Mouse (Mus musculus) gastrocnemius, postnatal 14 days (tissue): ENCODE data around the gene Shc1. TPM values are rescaled to one million over a fixed set of nuclear protein-coding genes. Genes with fewer than 3 reads are reported as not detected.
A peak's percentile ranks its signal among the peaks of the same experiment; 100 is the strongest.
"Not testable (repeated sequence)": the region's sequence is repeated elsewhere in the genome, so short reads cannot be mapped to it uniquely, and the experiment has no call there.

Source experiments
- DNase-seq: peaks from one replicate; pipeline ENCODE4 v3.0.0; 2021; ENCODE audit warnings: mixed read lengths
- intact Hi-C: fragments of 180-260 bp; cut with DNase I; formaldehyde crosslinking; loops from one replicate; pipeline ENCODE4 v1.15.1; 2025; ENCODE audit warnings: low total_unique reads
- total RNA-seq, 2 experiments: library from RNA; stranded (reverse); gene quantifications; 2 replicates each; pipeline ENCODE4 v1.2.3; 2021

Gene Shc1
- total RNA-seq, 2 experiments from 2014 or later, result 35.9 to 38.8 TPM

DNA sequence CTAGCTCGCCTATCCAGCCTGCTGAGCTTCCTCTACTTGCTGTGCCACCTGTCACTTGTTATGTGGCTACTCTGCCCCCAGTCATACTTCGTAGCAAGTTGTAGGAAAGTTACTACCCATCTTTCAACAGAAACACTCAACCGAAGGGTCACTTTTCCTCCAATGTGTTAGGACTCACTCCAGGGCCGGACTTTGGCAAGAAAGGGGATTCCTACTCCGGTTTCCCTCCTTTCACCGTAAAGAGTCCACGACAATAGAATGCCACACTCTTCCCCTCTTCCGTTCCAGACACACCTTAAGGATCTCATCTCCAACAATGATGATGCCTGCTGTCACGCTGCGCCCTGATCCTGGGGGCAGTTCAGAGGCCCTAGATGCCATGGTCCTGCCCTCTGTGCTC, 7.4 kb upstream of the Shc1 start:
- DNase-seq, result no peak
- intact Hi-C loops, result no loop called here

- DNase-seq, result peak; percentile 92
- intact Hi-C loops, result no loop called here
Measured at GRCm38 (mm10) chr3:89411490-89412393, 6.5 kb upstream of the Shc1 start, which contains the start of gene Flad1. Gene Flad1 (minus strand): TSS chr3:89411870.

- intact Hi-C loops, result no loop called here
- no peak for DNase-seq
Measured at GRCm38 (mm10) chr3:89416158-89416557, 2.1 kb upstream of the Shc1 start.

- no peak for DNase-seq
- intact Hi-C loops, result no loop called here
Measured at GRCm38 (mm10) chr3:89417131-89417530, 1.1 kb upstream of the Shc1 start.

GRCm38 (mm10) chr3:89417840-89418169, 438 bp upstream of the Shc1 start:
- intact Hi-C loops, result no loop called here
- DNase-seq, result no peak

- DNase-seq, result peak; percentile 88
- intact Hi-C loops, result no loop called here
Measured at GRCm38 (mm10) chr3:89418861-89419250, 613 bp downstream of the Shc1 start.

DNA sequence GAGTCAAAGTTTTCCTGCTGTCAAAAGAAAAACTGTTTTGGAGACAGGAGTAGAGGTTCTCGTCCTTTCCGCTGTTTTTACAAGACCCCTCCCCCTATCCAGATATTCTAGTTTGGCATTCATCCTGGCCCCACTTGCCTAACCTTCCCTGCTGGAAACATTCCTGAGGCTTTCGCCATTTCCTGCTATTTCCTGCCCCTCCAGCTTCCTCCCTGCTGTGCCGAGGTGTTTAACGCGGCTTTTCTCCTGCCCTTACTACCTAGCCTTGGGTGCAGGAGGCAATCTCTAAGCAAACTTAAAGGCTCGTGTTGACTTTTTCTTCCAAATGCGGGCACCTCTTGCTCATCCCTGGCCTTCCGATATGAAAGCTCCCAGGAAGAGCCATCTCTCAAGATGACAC, 1.3 kb downstream of the Shc1 start:
- peak; percentile 47 for DNase-seq
- intact Hi-C loops, result no loop called here

DNA sequence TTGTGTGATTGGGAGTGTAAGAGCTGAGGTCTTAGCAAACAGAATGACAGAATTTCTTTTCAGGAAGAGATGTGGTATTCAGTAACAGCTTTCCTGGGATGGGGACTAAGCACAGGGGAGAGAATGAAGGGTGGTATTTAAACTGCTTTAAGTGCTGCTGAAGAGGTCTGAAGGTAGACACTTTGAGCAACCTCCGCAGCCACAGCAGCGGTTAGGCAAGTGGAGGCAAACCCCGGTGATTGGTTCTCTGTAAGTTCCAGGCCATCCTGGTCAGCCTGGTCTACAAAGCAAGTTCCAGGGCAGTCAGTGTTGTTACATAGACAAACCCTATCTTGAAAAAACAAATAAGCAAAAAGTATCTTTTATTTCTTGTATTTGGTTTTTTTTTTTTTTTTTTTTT, 1.7 kb downstream of the Shc1 start:
- intact Hi-C loops, result no loop called here
- no peak for DNase-seq

GRCm38 (mm10) chr3:89420421-89420820, 2.2 kb downstream of the Shc1 start:
- DNase-seq, result no peak

GRCm38 (mm10) chr3:89421002-89421774, 2.9 kb downstream of the Shc1 start:
- intact Hi-C loops, result no loop called here
- peak; percentile 89 for DNase-seq

More at GRCm38 (mm10) chr3:89420421-89420820, 2.2 kb downstream of the Shc1 start:
- intact Hi-C loops, result no loop called here

DNA sequence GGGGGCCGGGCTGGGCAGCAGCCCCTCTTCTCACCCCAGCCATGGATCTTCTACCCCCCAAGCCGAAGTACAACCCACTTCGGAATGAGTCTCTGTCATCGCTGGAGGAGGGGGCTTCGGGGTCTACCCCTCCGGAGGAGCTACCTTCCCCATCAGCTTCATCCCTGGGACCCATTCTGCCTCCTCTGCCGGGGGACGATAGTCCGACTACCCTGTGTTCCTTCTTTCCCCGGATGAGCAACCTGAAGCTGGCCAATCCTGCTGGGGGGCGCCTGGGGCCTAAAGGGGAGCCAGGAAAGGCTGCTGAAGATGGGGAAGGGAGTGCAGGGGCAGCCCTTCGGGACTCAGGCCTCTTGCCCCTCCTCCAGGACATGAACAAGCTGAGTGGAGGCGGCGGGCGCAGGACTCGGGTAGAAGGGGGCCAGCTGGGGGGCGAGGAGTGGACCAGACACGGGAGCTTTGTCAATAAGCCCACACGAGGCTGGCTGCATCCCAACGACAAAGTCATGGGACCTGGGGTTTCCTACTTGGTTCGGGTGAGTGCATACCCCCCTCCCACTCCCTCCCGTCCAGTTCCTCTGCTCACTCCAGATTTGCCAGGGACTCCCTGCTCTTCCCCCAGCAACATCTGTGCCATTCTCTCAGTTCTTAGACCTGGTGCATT, 3.7 kb downstream of the Shc1 start:
- peak; percentile 40 for DNase-seq
- intact Hi-C loops, result no loop called here

- intact Hi-C loops, result no loop called here
- no peak for DNase-seq
Measured at GRCm38 (mm10) chr3:89422556-89423205, 4.4 kb downstream of the Shc1 start.

GRCm38 (mm10) chr3:89424416-89425140, 6.3 kb downstream of the Shc1 start:
- no peak for DNase-seq
- intact Hi-C loops, result no loop called here

DNA sequence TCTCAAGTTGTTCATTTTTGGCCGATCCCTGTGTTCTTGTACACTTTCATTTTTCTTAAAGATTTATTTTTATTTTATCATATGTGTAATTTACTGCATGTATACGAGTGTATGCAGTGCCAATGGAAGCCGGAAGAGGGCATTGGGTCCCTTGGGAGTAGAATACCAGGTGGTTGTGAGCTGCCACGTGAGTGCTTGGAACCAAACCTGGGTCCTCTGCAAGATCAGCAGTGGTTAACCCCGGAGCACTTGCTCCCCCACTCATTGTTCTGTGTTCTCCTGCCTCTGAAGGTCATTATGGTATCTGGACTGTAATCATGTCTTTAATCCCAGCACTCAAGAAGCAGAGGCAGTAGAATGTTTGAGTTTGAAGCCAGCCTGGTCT, 6.9 kb downstream of the Shc1 start:
- intact Hi-C loops, result no loop called here
- no peak for DNase-seq

DNA sequence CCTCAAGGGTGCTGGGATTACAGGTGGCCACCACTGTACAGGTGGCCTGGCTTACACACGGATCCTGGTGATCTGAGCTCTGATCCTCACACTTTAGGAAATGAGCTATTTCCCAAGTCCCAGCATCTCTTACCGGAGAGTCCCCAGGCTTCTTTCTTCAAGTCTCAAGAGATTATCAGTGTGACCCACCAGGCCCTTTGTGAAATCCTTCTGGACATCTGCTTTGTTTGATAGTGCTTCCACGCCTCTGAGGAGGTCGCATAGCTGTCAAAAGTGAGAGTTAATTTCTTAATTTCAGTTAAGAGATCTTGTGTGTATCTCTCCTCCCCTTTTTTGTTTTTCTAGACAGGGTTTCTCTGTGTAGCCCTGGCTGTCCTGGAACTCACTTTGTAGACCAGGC, 7.6 kb downstream of the Shc1 start:
- intact Hi-C loops, result no loop called here

GRCm38 (mm10) chr3:89429021-89429420, 10.8 kb downstream of the Shc1 start:
- intact Hi-C loops, result not testable (repeated sequence)

More for the DNA sequence above, 7.6 kb downstream of the Shc1 start:
- no peak for DNase-seq

GRCm38 (mm10) chr3:89430171-89431159, 12.2 kb downstream of the Shc1 start, which contains the start of gene Pygo2:
Gene Pygo2 (plus strand): TSS chr3:89430214.
- intact Hi-C loops, result no loop called here
- peak; percentile 97 for DNase-seq

More at GRCm38 (mm10) chr3:89429021-89429420, 10.8 kb downstream of the Shc1 start:
- not testable (repeated sequence) for DNase-seq

DNA sequence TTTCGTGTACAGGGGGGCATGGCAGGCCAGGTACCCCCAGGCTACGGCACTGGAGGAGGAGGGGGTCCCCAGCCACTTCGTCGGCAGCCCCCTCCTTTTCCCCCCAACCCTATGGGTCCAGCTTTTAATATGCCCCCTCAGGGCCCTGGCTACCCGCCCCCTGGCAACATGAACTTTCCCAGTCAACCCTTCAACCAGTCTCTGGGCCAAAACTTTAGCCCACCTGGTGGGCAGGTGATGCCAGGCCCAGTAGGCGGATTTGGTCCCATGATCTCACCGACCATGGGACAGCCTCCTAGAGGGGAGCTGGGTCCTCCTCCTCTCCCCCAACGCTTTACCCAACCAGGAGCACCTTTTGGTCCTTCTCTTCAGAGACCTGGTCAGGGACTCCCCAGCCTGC, 14.4 kb downstream of the Shc1 start:
- intact Hi-C loops, result no loop called here
- DNase-seq, result no peak
